Mouse (Mus musculus) liver, embryonic 12.5 days (tissue): Measurements from ENCODE around the gene Cotl1. TPM values are rescaled to one million over a fixed set of nuclear protein-coding genes. Genes with fewer than 3 reads are reported as not detected.

Experiments
- ATAC-seq: fragments of 200-750 bp; cut with Nextera tagmentation; 2 replicates; pipeline ENCODE4 v1.8.0; 2017; ENCODE audit warnings: moderate number of reproducible peaks, mild to moderate bottlenecking, moderate library complexity
- H3K27ac ChIP-seq: fragments of 300-500 bp; sonication (generic); 2 replicates; pipeline ENCODE4 v1.5.1; 2016; ENCODE audit warnings: mild to moderate bottlenecking
- H3K27me3 ChIP-seq: fragments of 300-500 bp; sonication (generic); replicated peaks from 2 replicates; pipeline ENCODE4 v1.6.1; 2016; ENCODE audit warnings: mild to moderate bottlenecking, moderate library complexity
- H3K36me3 ChIP-seq: fragments of 300-500 bp; sonication (generic); 2 replicates; pipeline ENCODE4 v1.6.1; 2016; ENCODE audit warnings: mild to moderate bottlenecking, moderate library complexity
- H3K4me1 ChIP-seq: fragments of 300-500 bp; sonication (generic); 2 replicates; pipeline ENCODE4 v1.6.1; 2016
- H3K4me2 ChIP-seq: fragments of 300-500 bp; sonication (generic); 2 replicates; pipeline ENCODE4 v1.6.1; 2016; ENCODE audit warnings: mild to moderate bottlenecking, moderate library complexity
- H3K4me3 ChIP-seq: fragments of 300-500 bp; sonication (generic); 2 replicates; pipeline ENCODE4 v1.5.1; 2016; ENCODE audit warnings: mild to moderate bottlenecking, moderate library complexity
- H3K9ac ChIP-seq: fragments of 300-500 bp; sonication (generic); 2 replicates; pipeline ENCODE4 v1.6.1; 2016; ENCODE audit warnings: mild to moderate bottlenecking, moderate library complexity
- H3K9me3 ChIP-seq: fragments of 300-500 bp; sonication (generic); replicated peaks from 2 replicates; pipeline ENCODE4 v1.6.1; 2016; ENCODE audit warnings: mild to moderate bottlenecking, moderate library complexity
- WGBS: fragments of 180-500 bp; shearing (Covaris S2); methylation state at CpG from one replicate; pipeline ENCODE4 v1.1.7; 2016; ENCODE audit not compliant: insufficient replicate concordance; 5-methylcytosine and 5-hydroxymethylcytosine counted together
- polyA plus RNA-seq: library from polyadenylated mRNA; unstranded; fragments of >200 nt; fragmentation: Nextera tagmentation; extraction: Ambion mirVana; gene quantifications from 2 replicates; pipeline ENCODE4 v1.2.1, GENCODE M21; 2016

Cotl1 gene
- polyA plus RNA-seq, 1 experiment from 2014 or later: 49.5 TPM

DNA sequence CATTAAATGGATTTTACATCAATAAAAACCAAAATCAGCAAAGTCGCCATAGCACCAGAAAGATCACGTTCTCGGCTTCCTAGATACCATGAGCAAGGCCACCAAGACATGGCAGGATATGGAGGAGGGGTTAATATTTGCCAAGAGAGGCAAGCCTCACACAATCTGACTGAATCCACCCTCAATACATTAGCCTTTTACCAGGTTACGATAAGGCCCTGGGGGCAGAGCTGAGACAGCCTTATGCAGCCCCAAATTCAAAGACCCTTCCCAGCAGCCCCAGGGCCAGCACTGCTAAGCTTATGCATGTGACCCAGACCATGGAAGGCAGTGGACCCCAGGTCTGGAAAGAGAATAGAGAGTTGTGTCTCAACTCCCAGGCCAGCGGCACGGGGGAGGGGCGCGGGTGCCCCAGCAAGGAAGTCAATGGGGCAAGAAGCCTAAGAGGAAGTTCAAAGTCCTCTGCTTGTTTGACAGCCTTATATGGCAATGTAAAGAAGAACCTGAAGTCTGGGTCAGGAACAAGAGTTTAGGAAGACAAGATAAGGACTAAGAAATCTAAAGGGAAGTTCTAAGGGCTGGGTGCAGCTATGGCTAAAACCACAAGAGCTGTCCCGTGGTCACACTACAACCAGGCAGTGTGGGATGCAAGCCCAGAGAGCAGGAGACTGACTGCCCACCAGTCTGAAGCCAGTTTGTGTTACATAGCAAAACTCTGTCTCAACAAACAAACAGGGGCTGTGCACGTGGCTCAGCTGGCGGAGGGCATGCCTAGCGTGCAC lies 27.5 kb downstream of the Cotl1 start:
- H3K27me3 ChIP-seq: no peaks in the 10 kb centered on the region
- no peaks in the 10 kb centered on the region for H3K9me3 ChIP-seq
- H3K27ac ChIP-seq: peak overlapping the region; percentile 74
- H3K4me2 ChIP-seq: peak overlapping the region; percentile 34
- peak; percentile 36 for ATAC-seq
- H3K9ac ChIP-seq: 0 out of 2 replicates have a peak overlapping the region, but pooled peaks have one; percentile 14
- 22% methylated on average over 12 of the region's 12 CpGs for WGBS
- peaks cover 64% of the 10 kb centered on the region for H3K4me1 ChIP-seq
- H3K36me3 ChIP-seq: peaks cover 35% of the 10 kb centered on the region
- H3K4me3 ChIP-seq: no peak overlapping the region

DNA sequence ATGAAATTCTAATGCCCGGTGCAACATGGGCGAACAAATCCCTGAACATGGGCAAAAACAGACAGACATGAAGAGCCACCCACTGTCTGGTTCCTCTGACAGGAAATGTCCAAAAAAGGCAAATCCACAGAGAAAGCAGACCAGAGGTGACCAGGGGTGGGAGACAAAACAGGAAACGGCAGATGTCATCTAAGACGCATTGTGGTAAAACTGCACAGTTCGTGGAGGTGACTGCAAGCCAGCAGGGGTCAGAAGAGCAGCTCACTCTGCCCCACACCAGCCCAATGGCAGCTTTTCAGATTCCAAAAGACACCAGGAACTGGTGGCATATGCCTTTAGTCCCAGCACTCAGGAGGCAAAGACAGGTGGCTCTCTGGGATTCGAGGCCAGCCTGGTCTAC lies 28.4 kb downstream of the Cotl1 start:
- Histone ChIP-seq H3K4me2 (no peak overlapping the region), H3K27me3 (no peaks in the 10 kb centered on the region), H3K27ac (peak overlapping the region; percentile 74), H3K4me3 (no peak overlapping the region), H3K4me1 (peaks cover 61% of the 10 kb centered on the region), H3K9ac (no peak overlapping the region), H3K36me3 (peaks cover 35% of the 10 kb centered on the region), H3K9me3 (no peaks in the 10 kb centered on the region)
- ATAC-seq: no peak
- WGBS: 29% methylated on average over 6 of the region's 6 CpGs

DNA sequence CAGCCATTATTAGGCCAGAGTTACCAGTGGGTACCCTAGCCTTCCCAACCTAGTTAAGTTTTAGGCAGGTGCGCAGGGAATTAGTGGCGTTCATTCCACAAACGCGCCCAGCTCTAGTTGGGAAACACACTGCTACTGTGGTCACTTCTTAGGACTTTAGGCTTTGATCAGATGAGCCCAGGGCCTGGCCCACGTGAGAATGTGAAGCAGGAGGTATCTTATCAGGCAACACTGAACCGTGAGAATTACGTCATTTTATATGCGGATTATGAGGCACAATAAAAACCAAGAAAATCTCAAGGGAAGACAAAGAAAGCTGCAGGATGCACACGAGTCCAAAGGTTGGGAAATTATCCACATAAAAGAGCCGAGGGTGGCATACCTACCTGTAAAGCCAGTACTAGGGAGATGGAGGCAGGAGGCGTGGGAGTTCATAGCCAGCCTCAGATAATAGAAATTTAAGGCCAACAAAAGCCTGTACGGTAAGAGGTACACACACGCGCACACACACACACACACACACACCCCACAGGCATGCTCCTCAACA lies 29.3 kb downstream of the Cotl1 start:
- no peak overlapping the region for H3K4me3 ChIP-seq
- no peak overlapping the region for H3K4me2 ChIP-seq
- peaks cover 33% of the 10 kb centered on the region for H3K36me3 ChIP-seq
- no peak overlapping the region for H3K9ac ChIP-seq
- no peaks in the 10 kb centered on the region for H3K9me3 ChIP-seq
- no peaks in the 10 kb centered on the region for H3K27me3 ChIP-seq
- H3K27ac ChIP-seq: no peak overlapping the region
- WGBS: 69% methylated on average over 14 of the region's 14 CpGs
- peaks cover 58% of the 10 kb centered on the region for H3K4me1 ChIP-seq
- no peak for ATAC-seq

DNA sequence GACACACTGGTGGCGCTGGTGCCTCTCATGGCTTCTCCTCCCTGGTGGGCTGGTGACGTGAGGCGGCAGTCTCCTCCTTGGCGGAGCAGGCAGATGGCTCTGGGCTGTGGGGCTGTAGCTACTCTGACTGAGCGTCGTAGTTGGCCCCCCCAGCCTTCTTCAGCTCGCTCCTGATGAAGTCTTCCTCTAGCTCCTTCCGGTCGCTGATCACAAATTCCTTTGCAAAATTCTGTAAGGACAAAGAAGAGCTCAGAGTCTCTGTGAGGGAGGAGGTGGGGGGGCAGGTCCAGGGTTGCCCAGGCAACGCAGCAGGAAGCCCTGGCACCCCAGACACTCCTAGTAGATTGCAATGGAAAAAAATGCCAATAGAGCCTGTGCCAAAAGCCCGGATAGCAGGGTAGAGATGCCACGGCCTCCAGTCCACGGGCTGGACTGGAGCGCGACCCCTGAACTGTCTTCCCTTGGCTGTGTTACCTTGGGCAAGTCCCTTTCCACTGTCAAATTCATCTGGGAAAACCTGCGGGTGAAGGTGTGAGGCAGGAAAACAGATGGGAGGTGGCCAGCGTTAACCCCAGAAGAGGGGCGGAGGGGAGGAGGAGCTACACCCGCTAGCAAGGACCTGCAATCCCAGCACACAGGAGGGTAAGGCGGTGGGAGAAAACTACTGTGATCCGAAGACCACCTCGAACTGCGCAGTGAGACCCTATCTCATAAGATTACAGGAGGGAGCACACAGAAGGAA lies 30.0 kb downstream of the Cotl1 start:
- no peak for ATAC-seq
- Histone ChIP-seq H3K27ac (no peak overlapping the region), H3K9ac (no peak overlapping the region), H3K4me1 (peaks cover 58% of the 10 kb centered on the region), H3K4me3 (no peak overlapping the region), H3K9me3 (no peaks in the 10 kb centered on the region), H3K4me2 (no peak overlapping the region), H3K27me3 (no peaks in the 10 kb centered on the region), H3K36me3 (peaks cover 26% of the 10 kb centered on the region)
- WGBS: 75% methylated on average over 23 of the region's 23 CpGs

DNA sequence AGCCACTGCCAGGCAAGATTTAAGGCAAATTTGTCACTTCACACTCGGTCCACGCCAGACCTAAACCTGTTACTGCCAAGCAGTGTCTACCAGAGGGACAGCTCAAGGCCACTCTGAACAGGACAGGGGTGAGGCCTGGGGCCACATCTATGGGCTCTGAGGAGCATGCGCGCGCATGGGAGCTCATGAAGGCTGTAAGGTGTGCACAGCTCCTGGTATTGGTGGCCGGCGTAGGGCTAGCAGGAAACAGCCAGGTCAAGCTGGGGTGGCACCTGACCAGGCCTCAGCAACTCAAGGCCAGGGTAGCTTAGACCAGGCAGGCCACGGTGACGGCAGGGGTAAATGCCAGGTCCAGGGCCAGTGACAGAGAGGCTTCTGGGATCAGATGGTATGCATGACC lies 30.7 kb downstream of the Cotl1 start:
- Histone ChIP-seq H3K9me3 (no peaks in the 10 kb centered on the region), H3K36me3 (peaks cover 19% of the 10 kb centered on the region), H3K27me3 (no peaks in the 10 kb centered on the region), H3K4me1 (peaks cover 54% of the 10 kb centered on the region), H3K4me2 (no peak overlapping the region), H3K4me3 (no peak overlapping the region), H3K9ac (no peak overlapping the region), H3K27ac (no peak overlapping the region)
- WGBS: 88% methylated on average over 9 of the region's 9 CpGs
- ATAC-seq: no peak

DNA sequence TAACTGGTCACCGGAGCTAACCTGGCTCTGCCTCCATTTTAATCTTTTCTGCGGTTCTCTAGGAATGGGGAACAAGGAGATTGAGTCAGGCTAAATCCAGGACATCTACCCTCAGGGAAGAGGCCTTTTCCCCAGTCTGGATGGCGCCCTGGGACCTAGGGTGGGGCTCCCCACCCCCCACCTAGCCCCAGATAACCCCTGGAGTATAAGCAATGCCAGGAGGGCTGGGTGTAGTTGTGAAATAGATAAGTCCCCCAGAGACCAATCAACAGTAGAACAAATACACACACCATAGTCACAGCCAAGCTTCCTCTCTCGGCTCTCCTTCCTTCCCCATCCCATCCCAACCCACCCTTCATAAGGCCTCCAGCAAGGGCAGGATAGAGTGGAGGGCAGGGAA lies 32.7 kb downstream of the Cotl1 start:
- Histone ChIP-seq H3K4me2 (no peak overlapping the region), H3K4me1 (peaks cover 34% of the 10 kb centered on the region), H3K4me3 (no peak overlapping the region), H3K9me3 (no peaks in the 10 kb centered on the region), H3K9ac (no peak overlapping the region), H3K36me3 (peaks cover 17% of the 10 kb centered on the region), H3K27me3 (peaks cover 5% of the 10 kb centered on the region; the same call in 1 of the 2 replicates), H3K27ac (no peak overlapping the region)
- ATAC-seq: no peak
- WGBS: 58% methylated on average over 4 of the region's 4 CpGs

- no peaks in the 10 kb centered on the region for H3K9me3 ChIP-seq
- peaks cover 24% of the 10 kb centered on the region for H3K4me1 ChIP-seq
- H3K27ac ChIP-seq: no peak overlapping the region
- ATAC-seq: no peak
- H3K4me2 ChIP-seq: no peak overlapping the region
- no peak overlapping the region for H3K4me3 ChIP-seq
- peaks cover 17% of the 10 kb centered on the region for H3K36me3 ChIP-seq
- no peak overlapping the region for H3K9ac ChIP-seq
- peaks cover 5% of the 10 kb centered on the region; the same call in 1 of the 2 replicates for H3K27me3 ChIP-seq
- WGBS: 64% methylated on average over 14 of the region's 14 CpGs
These were observed 33.7 kb downstream of the Cotl1 start for GRCm38 (mm10) chr8:119806422-119807263.

DNA sequence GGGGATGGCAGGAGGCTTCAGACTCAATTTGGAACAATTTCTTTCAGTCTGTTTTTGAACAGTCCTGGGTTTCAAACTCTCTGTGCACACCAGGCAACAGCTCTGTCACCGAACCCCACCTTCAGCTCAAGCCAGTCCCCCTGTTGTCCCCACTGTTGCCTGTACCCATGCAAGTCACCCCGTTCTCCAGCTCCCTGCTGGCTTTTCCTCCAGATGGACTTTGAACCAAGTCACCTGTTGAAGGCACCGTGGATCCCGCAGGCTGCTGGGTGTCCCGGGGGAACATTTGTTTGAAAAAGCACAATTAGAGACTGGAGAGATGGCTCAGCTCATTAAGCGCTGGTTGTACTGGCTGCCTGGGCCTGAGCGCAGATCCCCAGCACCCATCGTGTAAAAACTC lies 35.1 kb downstream of the Cotl1 start:
- peaks cover 17% of the 10 kb centered on the region for H3K36me3 ChIP-seq
- no peak overlapping the region for H3K4me3 ChIP-seq
- H3K9me3 ChIP-seq: no peaks in the 10 kb centered on the region
- H3K27ac ChIP-seq: no peak overlapping the region
- no peak overlapping the region for H3K4me2 ChIP-seq
- no peak for ATAC-seq
- WGBS: 65% methylated on average over 8 of the region's 8 CpGs
- H3K27me3 ChIP-seq: peaks cover 5% of the 10 kb centered on the region; the same call in 1 of the 2 replicates
- no peak overlapping the region for H3K9ac ChIP-seq
- peaks cover 11% of the 10 kb centered on the region for H3K4me1 ChIP-seq

DNA sequence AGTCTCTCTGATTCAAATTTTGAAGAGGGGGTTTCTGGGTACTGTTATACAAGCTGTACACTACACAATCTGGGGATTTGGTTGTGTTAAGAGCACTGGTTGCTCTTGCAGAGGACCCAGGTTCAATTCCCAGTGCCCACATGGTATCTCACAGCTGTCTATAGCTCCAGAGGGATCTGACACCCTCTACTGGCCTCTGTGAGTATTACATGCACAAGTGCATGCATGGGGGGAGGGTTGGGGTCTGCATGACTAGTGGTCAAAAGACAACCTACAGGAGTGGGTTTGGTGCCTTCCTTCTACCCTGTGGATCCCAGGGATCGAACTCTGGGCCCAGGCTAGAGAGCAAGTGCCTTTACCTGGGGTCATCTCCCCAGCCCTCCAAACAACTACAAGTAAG lies 37.8 kb downstream of the Cotl1 start:
- 67% methylated on average over 1 of the region's 1 CpGs for WGBS
- Histone ChIP-seq H3K4me1 (peaks cover 17% of the 10 kb centered on the region), H3K4me3 (no peak overlapping the region), H3K9ac (no peak overlapping the region), H3K36me3 (no peaks in the 10 kb centered on the region), H3K27me3 (peaks cover 5% of the 10 kb centered on the region; the same call in 1 of the 2 replicates), H3K4me2 (no peak overlapping the region), H3K27ac (no peak overlapping the region), H3K9me3 (no peaks in the 10 kb centered on the region)
- ATAC-seq: no peak

DNA sequence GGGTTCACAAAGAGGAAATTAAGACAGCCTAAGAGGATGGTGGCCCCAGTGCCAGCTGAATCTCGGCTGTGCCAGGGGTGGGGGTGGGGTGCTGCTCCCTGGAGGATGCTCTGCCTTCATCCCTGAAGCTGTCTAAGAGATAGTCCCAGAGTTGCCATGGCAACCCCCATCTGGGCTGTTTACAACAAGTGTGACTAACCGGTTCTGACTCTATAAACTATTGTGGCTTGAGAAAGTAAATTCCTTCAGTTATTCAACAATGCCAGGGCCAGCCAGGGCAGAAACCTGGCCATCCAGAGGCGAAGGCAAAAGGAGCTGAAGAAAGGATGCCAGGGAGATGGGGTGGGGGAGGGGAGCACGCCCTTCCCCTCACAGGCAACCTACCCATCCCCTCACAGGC lies 39.2 kb downstream of the Cotl1 start:
- WGBS: 24% methylated on average over 4 of the region's 4 CpGs
- Histone ChIP-seq H3K4me2 (no peak overlapping the region), H3K9me3 (no peaks in the 10 kb centered on the region), H3K4me1 (peaks cover 13% of the 10 kb centered on the region), H3K27me3 (peaks cover 11% of the 10 kb centered on the region; the same call in 1 of the 2 replicates), H3K36me3 (no peaks in the 10 kb centered on the region), H3K27ac (no peak overlapping the region), H3K9ac (no peak overlapping the region), H3K4me3 (no peak overlapping the region)
- no peak for ATAC-seq

DNA sequence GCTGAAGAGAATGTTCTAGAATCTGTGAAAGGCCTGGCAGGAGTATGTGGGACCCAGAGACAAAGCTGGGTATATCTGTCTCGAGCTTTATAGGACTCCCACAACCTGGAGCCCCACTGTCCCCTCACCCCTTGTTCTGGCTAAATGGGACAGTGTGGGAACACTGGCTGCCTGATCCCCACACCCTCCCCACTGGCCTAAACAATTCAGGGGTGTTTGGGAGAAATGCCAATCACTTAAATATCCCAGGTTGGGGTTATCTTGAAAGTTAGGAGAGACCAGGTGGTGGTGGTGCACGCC lies 41.4 kb downstream of the Cotl1 start:
- H3K4me1 ChIP-seq: peaks cover 13% of the 10 kb centered on the region
- H3K4me2 ChIP-seq: peak overlapping the region; percentile 44
- peaks cover 9% of the 10 kb centered on the region; the same call in 1 of the 2 replicates for H3K27me3 ChIP-seq
- WGBS: 55% methylated on average over 2 of the region's 2 CpGs
- peak; percentile 29; the same call in 1 of the 2 replicates for ATAC-seq
- no peak overlapping the region for H3K4me3 ChIP-seq
- no peak overlapping the region for H3K27ac ChIP-seq
- no peaks in the 10 kb centered on the region for H3K9me3 ChIP-seq
- H3K36me3 ChIP-seq: no peaks in the 10 kb centered on the region
- H3K9ac ChIP-seq: no peak overlapping the region
